Mouse (Mus musculus) kidney, embryonic 14.5 days (tissue): Measurements from ENCODE around the gene Emilin3. TPM values are rescaled to one million over a fixed set of nuclear protein-coding genes. Genes with fewer than 3 reads are reported as not detected.

Source experiments
- ATAC-seq: fragments of 200-750 bp; cut with Nextera tagmentation; 2 replicates; pipeline ENCODE4 v1.8.0; 2017; ENCODE audit warnings: moderate number of reproducible peaks, mild to moderate bottlenecking, moderate TSS enrichment, moderate library complexity; ENCODE audit not compliant: low FRiP score, low TSS enrichment
- H3K27ac ChIP-seq: fragments of 300-500 bp; sonication (generic); 2 replicates; pipeline ENCODE4 v1.5.1; 2014; ENCODE audit warnings: low read depth, mild to moderate bottlenecking, low read length, moderate library complexity, mixed read lengths
- H3K27me3 ChIP-seq: fragments of 300-500 bp; sonication (generic); 2 replicates; pipeline ENCODE4 v1.6.1; 2014; ENCODE audit warnings: mild to moderate bottlenecking, low read length; ENCODE audit not compliant: control insufficient read depth, insufficient read depth
- H3K36me3 ChIP-seq: fragments of 300-500 bp; sonication (generic); 2 replicates; pipeline ENCODE4 v1.6.1; 2014; ENCODE audit warnings: low read length, mixed read lengths; ENCODE audit not compliant: control insufficient read depth, insufficient read depth
- H3K4me1 ChIP-seq: fragments of 300-500 bp; sonication (generic); 2 replicates; pipeline ENCODE4 v1.6.1; 2014; ENCODE audit warnings: low read length, mixed read lengths; ENCODE audit not compliant: control insufficient read depth, insufficient read depth
- H3K4me2 ChIP-seq: fragments of 300-500 bp; sonication (generic); replicated peaks from 2 replicates; pipeline ENCODE4 v1.6.1; 2014; ENCODE audit warnings: low read depth, mild to moderate bottlenecking, low read length
- H3K4me3 ChIP-seq: fragments of 300-500 bp; sonication (generic); 2 replicates; pipeline ENCODE4 v1.5.1; 2014; ENCODE audit warnings: mild to moderate bottlenecking, low read length
- H3K9ac ChIP-seq: fragments of 300-500 bp; sonication (generic); 2 replicates; pipeline ENCODE4 v1.6.1; 2014; ENCODE audit warnings: low read depth, mild to moderate bottlenecking, low read length, moderate library complexity
- H3K9me3 ChIP-seq: fragments of 300-500 bp; sonication (generic); 2 replicates; pipeline ENCODE4 v1.6.1; 2016; ENCODE audit warnings: low read length; ENCODE audit not compliant: control insufficient read depth
- WGBS: fragments of 180-500 bp; shearing (Covaris S2); extraction: QIAGEN DNeasy Blood & Tissue Kit; methylation state at CpG from one replicate; pipeline ENCODE4 v1.1.7; 2014; 5-methylcytosine and 5-hydroxymethylcytosine counted together
- polyA plus RNA-seq: library from polyadenylated mRNA; unstranded; fragments of >200 nt; fragmentation: Nextera tagmentation; extraction: Ambion mirVana; gene quantifications from 2 replicates; pipeline ENCODE4 v1.2.1, GENCODE M21; 2014

Emilin3 gene
- polyA plus RNA-seq, 1 experiment from 2014 or later = 3.5 TPM

- no peaks in the 10 kb centered on the region; the same call in 1 of the 2 replicates for H3K4me1 ChIP-seq
- H3K9me3 ChIP-seq = no peaks in the 10 kb centered on the region
- no peak for ATAC-seq
- H3K27ac ChIP-seq = no peak overlapping the region
- H3K9ac ChIP-seq = no peak overlapping the region
- H3K4me3 ChIP-seq = no peak overlapping the region
- 88% methylated on average over 5 of the region's 5 CpGs for WGBS
- no peak overlapping the region for H3K4me2 ChIP-seq
- H3K36me3 ChIP-seq = 0 out of 2 replicates have a peak, but pooled peaks cover 3% of the 10 kb centered on the region
- peaks cover 30% of the 10 kb centered on the region for H3K27me3 ChIP-seq
These were observed 1.5 kb downstream of the Emilin3 start for GRCm38 (mm10) chr2:160910633-160911032.

DNA sequence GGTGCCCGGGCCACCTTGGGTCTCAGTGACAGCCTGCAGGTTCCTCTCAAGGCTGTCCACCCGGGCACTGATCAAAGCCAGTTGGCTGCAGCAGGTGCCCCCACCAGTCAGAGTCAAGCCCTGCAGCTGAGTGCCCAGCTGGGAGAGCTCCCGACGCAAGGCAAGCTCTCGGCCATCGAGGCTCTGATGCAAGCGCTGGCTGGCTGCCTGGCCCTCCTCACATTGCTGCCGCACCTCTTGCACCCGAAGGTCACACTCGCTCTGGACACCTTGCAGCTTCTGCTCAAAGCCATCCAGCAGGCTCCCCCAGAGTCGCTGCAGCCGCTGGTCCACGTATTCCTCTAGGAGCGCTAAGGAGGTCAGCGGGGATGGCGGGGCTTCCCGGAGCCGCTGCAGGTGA, 3.5 kb downstream of the Emilin3 start:
- Histone ChIP-seq H3K4me1 (no peaks in the 10 kb centered on the region), H3K27me3 (peaks cover 30% of the 10 kb centered on the region), H3K9me3 (no peaks in the 10 kb centered on the region), H3K9ac (no peak overlapping the region), H3K4me3 (no peak overlapping the region), H3K4me2 (no peak overlapping the region), H3K36me3 (0 out of 2 replicates have a peak, but pooled peaks cover 3% of the 10 kb centered on the region), H3K27ac (no peak overlapping the region)
- 59% methylated on average over 18 of the region's 18 CpGs for WGBS
- ATAC-seq = no peak

DNA sequence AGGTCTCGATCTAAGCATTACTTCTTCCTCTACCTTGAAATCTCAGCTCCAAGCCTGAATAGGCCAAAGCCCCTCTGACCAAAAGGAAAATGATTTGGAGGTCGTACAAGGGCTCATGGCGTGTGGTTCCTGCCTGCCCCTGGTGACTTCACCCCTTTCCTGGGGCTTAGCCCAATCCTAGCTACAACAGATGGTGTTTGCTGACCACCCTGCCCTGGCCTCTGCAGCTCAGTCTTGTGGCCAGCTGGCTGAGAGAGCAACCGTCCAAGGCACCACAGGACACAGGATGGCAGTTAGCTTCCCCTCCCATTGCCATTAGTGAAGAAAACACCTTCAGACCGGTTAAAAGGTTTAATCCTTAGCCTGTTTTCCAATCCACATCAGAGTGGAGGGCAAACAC, 6.0 kb downstream of the Emilin3 start:
- WGBS = 73% methylated on average over 5 of the region's 5 CpGs

DNA sequence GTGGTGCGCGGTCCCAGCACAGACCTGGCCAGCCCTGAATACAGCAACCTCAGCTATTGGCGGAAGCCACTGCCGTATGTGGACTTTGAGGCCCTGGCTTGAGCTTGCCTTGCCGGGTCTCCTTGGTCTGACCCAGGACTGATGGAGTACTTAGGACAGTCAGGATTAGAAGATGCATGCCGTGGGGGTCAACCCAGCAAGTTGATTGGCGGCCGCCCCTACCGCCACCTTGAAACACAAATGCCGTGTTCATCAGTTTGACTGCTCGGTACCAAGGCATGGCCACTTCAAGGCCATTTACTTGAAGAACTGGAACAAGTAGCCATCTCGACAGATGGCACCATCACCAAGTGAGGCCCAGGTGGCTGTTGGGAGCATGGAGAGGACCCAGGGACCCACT, 6.8 kb downstream of the Emilin3 start:
- ATAC-seq = no peak
- H3K27ac ChIP-seq = no peak overlapping the region
- H3K9ac ChIP-seq = no peak overlapping the region
- no peaks in the 10 kb centered on the region for H3K9me3 ChIP-seq
- peaks cover 3% of the 10 kb centered on the region; the same call in 1 of the 2 replicates for H3K27me3 ChIP-seq
- H3K4me1 ChIP-seq = no peaks in the 10 kb centered on the region
- 0 out of 2 replicates have a peak, but pooled peaks cover 3% of the 10 kb centered on the region for H3K36me3 ChIP-seq
- H3K4me3 ChIP-seq = no peak overlapping the region
- H3K4me2 ChIP-seq = no peak overlapping the region
- WGBS = 94% methylated on average over 12 of the region's 12 CpGs

More for the DNA sequence above, 6.0 kb downstream of the Emilin3 start:
- no peaks in the 10 kb centered on the region for H3K4me1 ChIP-seq
- no peak overlapping the region for H3K9ac ChIP-seq
- no peak overlapping the region for H3K4me2 ChIP-seq
- H3K36me3 ChIP-seq = 0 out of 2 replicates have a peak, but pooled peaks cover 3% of the 10 kb centered on the region
- no peak for ATAC-seq
- H3K4me3 ChIP-seq = no peak overlapping the region
- peaks cover 9% of the 10 kb centered on the region; the same call in 1 of the 2 replicates for H3K27me3 ChIP-seq
- H3K27ac ChIP-seq = no peak overlapping the region
- no peaks in the 10 kb centered on the region for H3K9me3 ChIP-seq

DNA sequence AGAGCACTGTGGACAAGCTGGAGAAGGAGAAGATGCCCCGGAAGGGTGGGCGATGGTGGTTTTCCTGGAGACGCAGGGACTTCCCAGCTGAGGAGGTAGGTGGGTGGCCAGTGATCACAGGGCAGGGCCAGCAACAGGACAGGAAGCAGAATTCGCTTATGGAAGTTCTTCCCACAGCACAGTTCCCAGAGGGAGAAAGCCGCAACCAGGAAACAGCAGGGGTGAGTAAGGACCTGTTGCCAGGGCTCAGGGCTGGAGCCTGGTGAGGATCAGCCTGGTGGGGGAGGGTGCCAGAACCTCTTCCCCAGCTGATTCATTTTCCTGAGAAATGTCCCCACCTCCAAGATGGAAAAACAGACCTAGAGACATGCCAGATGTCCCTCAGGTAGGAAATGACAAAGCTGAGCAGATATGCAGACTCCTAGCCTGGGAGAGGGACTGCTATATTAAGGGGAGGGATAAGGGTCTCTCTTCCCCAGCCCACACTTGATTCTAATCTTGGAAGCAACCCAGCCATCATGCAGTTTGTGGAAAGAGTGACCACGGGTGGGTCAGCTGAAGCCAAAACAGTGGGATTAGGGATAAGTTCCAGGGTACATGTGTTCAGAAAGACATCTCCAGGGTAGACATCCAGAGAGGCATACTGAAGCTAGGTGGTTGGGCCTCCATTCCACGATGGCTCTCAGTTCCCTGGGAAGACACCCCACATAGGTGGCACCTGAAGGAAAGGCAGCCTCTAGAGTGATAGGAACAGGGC, 10.3 kb downstream of the Emilin3 start:
- WGBS = 84% methylated on average over 7 of the region's 7 CpGs
- no peak for ATAC-seq
- H3K4me1 ChIP-seq = no peaks in the 10 kb centered on the region

DNA sequence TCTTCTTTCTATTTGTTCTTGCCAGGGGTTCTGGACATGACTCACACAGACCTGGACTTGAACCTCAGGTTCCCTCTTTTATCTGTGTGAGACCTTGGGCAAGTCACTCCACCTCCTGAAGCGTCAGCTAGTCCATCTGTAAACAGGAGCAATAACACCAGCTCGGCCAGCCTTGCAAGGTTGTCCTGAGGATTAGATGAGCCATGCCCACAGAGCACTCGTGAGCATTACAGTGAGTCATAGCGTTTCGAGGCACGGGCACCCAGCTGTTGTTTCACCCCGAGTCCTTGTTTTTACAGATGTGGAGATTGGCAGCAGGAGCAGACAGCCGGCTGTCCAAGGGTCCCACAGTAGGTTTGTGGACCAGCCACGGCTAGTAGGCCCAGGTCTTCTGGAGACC, 20.4 kb downstream of the Emilin3 start:
- H3K9ac ChIP-seq = no peak overlapping the region
- no peak overlapping the region for H3K4me2 ChIP-seq
- peaks cover 4% of the 10 kb centered on the region; the same call in 1 of the 2 replicates for H3K9me3 ChIP-seq
- no peaks in the 10 kb centered on the region for H3K36me3 ChIP-seq
- no peak for ATAC-seq
- H3K27me3 ChIP-seq = no peaks in the 10 kb centered on the region
- 80% methylated on average over 9 of the region's 9 CpGs for WGBS
- H3K27ac ChIP-seq = no peak overlapping the region
- no peak overlapping the region for H3K4me3 ChIP-seq
- H3K4me1 ChIP-seq = no peaks in the 10 kb centered on the region

More for the DNA sequence above, 10.3 kb downstream of the Emilin3 start:
- Histone ChIP-seq H3K9ac (no peak overlapping the region), H3K36me3 (no peaks in the 10 kb centered on the region), H3K9me3 (no peaks in the 10 kb centered on the region), H3K4me3 (no peak overlapping the region), H3K4me2 (no peak overlapping the region), H3K27me3 (no peaks in the 10 kb centered on the region), H3K27ac (no peak overlapping the region)

GRCm38 (mm10) chr2:160891045-160891444, 21.1 kb downstream of the Emilin3 start:
- ATAC-seq = no peak
- H3K27ac ChIP-seq = no peak overlapping the region
- H3K9me3 ChIP-seq = peaks cover 4% of the 10 kb centered on the region; the same call in 1 of the 2 replicates
- H3K4me3 ChIP-seq = no peak overlapping the region
- no peaks in the 10 kb centered on the region for H3K27me3 ChIP-seq
- no peaks in the 10 kb centered on the region for H3K4me1 ChIP-seq
- no peak overlapping the region for H3K9ac ChIP-seq
- 79% methylated on average over 5 of the region's 5 CpGs for WGBS
- no peak overlapping the region for H3K4me2 ChIP-seq
- no peaks in the 10 kb centered on the region for H3K36me3 ChIP-seq

GRCm38 (mm10) chr2:160887859-160888258, 24.3 kb downstream of the Emilin3 start:
- WGBS = under 1% methylated on average over 26 of the region's 26 CpGs
- peak; percentile 88 for ATAC-seq

DNA sequence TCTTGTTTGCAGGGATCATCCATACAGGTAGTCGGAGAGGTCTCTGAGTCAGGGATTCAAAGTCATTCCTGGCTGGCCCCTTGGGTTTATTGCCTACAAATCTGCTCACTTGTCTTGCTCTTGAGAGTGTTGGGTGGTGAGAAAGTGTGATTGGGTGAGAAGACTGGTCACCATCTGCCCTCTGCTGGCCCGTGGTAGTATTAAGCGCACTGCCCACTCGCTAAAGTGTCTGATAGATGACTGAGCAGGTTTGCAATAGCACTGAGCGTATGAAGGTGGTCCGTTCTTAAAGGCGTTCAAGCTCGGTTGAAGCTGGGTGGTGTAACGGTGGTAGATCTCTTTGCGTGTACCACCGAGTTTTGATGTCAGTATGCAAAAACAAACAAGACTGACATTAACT, 24.8 kb downstream of the Emilin3 start:
- Histone ChIP-seq H3K36me3 (no peaks in the 10 kb centered on the region), H3K27me3 (no peaks in the 10 kb centered on the region), H3K4me2 (peak overlapping the region; percentile 92), H3K9me3 (no peaks in the 10 kb centered on the region), H3K27ac (no peak overlapping the region), H3K4me3 (peak overlapping the region; percentile 48), H3K4me1 (no peaks in the 10 kb centered on the region), H3K9ac (no peak overlapping the region)
- WGBS = 1% methylated on average over 11 of the region's 11 CpGs
- ATAC-seq = peak; percentile 83

More at GRCm38 (mm10) chr2:160887859-160888258, 24.3 kb downstream of the Emilin3 start:
- Histone ChIP-seq H3K4me3 (peak overlapping the region; percentile 48), H3K27me3 (no peaks in the 10 kb centered on the region), H3K9me3 (no peaks in the 10 kb centered on the region), H3K27ac (no peak overlapping the region), H3K9ac (peak overlapping the region; percentile 57), H3K4me1 (no peaks in the 10 kb centered on the region), H3K36me3 (no peaks in the 10 kb centered on the region), H3K4me2 (peak overlapping the region; percentile 92)
